Mouse (Mus musculus): ENCODE results near the gene Adcy10.

Gene Adcy10

GRCm38 (mm10) chr1:165604203-165604602, 119.2 kb downstream of the Adcy10 start:
- no peak for DNase-seq (ENCODE audit: low spot score in 2 of 2)

DNA sequence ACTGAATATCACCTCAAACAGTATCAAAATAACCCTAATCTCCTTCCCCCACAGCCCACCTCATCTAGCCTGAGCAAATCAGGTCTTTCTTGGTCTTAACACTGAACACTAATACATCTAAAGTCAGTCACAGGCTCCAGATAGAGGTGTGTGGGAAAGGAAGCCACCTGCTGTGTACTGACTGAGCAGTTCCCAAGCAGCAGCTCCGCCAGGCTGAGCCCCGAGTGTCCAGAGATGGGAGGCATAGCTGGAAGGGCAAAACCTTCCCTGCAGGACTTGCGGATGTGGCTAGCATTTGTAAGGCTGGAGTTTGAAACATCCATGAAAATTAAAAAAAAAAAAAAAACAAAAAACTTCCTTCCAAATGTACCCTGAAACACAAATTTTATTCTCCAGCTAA, 120.1 kb downstream of the Adcy10 start:
- no peak for DNase-seq (ENCODE audit: low spot score in 2 of 2)

- DNase-seq (ENCODE audit: low spot score in 2 of 2) = peak in 1 of 2 experiments; percentile 26
Measured at GRCm38 (mm10) chr1:165605774-165606173, 120.8 kb downstream of the Adcy10 start.

DNA sequence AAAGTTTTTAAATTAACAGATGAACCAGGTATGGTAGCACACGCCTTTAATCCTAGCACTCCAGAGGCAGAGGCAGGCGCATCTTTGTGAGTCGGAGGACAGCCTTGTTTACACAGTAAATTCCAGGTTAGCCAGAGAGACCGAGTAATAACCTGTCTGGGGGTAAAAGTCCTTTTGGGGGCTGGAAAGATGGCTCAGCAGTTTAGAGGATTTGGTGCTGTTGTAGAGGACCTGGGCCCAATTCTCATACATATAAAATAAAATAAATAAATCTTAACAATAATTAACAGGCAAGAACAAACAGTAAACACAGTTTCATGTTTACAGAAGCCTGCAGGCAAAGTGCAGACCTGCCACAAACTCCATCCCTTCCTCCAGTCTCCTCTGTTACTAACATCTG, 123.9 kb downstream of the Adcy10 start:
- DNase-seq (ENCODE audit: low spot score in 2 of 2) = no peak

GRCm38 (mm10) chr1:165609495-165610320, 124.7 kb downstream of the Adcy10 start:
- DNase-seq (ENCODE audit: low spot score in 2 of 2) = no peak

GRCm38 (mm10) chr1:165610321-165610999, 125.5 kb downstream of the Adcy10 start:
- DNase-seq (ENCODE audit: low spot score in 2 of 2) = no peak

DNA sequence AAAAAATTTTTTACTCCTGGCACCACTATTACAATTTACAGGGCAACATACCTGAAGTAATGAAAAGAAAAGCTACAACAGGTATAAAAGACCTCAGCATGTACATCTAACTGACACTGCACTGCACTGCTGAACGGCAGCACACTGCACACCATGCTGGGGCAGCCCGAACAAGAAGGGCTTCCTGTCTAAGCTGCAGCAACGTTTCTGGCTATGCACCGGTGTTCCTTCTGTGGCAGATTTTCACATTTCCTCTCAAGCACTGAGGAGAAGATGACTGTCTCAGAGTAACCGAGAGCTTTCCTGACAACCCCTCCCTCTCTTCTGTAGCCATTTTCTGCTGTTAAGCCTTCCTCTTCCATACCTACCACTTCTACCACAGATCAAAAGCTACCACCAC, 127.7 kb downstream of the Adcy10 start:
- no peak for DNase-seq (ENCODE audit: low spot score in 2 of 2)

- DNase-seq (ENCODE audit: low spot score in 2 of 2) = no peak
Measured at GRCm38 (mm10) chr1:165613926-165614325, 128.9 kb downstream of the Adcy10 start.

- DNase-seq (ENCODE audit: low spot score in 2 of 2) = no peak
Measured at GRCm38 (mm10) chr1:165614793-165615192, 129.8 kb downstream of the Adcy10 start.

GRCm38 (mm10) chr1:165616652-165617051, 131.7 kb downstream of the Adcy10 start:
- DNase-seq (ENCODE audit: low spot score in 2 of 2) = no peak

DNA sequence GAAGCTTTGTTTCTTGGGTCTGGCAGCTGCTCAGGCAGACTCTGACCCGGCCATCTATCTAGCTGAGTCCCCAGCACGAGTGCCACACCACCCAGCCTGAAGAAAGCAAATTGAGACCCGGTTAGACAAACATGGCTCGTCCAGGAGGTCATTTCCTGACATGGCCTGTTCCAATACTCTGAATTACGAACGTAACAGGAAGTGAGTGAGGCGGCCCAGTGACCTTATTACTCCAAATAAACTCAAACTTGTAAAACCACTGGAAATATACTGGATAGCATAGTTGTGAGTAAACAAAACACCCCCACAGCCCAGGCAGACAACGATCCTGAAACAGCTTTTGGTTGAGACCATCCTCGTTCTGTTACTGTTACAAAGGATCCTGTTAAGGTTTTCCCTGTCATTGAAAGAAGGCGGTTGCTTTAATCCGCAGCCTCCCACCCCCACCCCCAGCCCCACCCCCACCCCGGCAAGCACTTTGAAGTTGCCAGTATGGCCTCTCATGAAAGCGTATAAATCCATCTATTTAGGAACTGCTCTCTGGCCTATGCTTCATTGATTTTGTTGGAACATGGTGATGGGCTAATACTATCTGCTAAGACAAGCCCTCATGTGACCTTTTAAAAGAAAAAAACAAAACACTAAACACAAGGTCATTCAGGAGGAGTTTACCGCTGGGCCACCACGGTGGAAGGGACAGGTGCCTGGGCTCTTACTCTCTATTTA, 132.3 kb downstream of the Adcy10 start:
- DNase-seq (ENCODE audit: low spot score in 2 of 2) = peak in 1 of 2 experiments; percentile 21

DNA sequence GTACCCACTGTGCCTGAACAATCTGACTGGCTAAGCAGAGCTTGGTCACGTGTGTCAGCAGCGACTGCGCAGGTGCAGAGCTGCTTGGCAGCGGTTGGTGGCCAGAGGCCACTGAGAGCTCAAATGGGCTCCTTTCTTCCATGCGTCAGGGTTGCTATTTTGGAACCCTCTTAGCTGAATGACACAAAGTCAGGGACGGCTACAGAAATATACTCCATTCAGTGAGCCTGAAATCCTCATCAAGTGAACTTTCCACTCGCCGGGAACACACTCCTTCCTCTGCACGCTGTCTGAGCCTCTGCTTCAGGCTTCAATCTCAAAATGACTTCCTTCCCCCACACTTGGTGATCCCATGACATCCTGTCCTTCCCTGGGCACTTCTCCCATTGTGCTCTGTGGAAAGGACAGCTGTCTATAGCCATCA, 133.2 kb downstream of the Adcy10 start:
- no peak for DNase-seq (ENCODE audit: low spot score in 2 of 2)

GRCm38 (mm10) chr1:165625058-165625457, 140.1 kb downstream of the Adcy10 start:
- DNase-seq (ENCODE audit: low spot score in 2 of 2) = no peak

DNA sequence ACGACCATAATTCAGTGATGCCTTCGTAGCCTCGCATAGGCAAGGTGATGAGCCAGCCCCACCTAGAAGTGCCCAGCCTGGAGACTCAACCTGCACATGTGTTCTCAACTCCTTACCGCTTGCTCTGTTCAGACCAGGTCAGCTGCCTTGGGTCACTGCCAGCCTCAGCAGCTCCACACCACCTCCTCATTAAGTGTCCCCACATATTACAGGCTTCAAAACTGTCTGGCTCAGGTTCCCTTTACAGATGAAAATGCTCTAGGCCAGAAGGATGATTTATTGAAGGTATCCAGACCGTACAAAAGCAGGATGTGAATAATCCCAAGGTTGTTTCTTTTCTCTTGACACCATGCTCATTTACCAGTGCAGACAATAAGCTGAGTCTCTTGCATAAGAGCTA, 140.9 kb downstream of the Adcy10 start:
- no peak for DNase-seq (ENCODE audit: low spot score in 2 of 2)
